Mouse (Mus musculus): Measurements from ENCODE around the gene Adora2b.

DNA sequence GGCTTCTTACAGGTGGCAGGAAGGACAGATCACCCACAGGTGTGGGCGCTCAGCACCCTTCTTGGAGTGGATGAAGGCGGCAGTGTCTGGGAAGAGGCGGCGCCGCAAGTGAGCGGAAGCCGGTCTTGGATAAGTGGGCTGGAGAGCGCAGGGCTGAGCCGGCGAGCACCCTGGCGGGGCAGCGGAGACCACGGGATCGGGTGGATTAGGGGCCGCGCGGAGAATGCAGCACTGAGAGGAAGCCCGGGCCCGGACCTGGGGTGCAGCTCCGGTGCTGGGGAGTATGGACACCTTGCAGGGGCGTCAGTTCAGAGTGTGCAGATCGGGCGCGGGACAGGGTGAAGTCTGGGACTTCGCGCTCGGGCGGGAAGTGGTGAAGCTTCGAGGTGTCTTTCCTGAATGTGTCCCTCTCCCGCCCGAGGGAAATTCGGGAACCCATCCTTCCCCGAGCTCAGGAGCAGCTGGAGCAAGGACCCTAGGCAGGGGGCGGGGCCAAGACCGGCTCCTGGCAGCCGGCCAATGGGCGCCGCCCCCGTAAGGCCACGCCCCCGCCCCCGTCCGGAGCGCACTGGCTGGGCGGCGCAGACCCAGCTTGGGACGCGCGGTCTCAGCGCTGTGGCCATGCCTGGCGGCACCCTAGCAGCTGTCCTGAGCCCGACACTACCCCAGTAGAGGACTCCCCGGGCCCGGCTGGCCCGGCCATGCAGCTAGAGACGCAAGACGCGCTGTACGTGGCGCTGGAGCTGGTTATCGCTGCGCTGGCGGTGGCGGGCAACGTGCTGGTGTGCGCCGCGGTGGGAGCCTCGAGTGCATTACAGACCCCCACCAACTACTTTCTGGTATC is at the start of gene Adora2b:
- no peak for TF ChIP-seq CTCF (IDR thresholded peaks at IDR 0.05; ENCODE audit: extremely low read depth, insufficient read depth, insufficient read length, insufficient replicate concordance)
- TF ChIP-seq POLR2A (IDR thresholded peaks at IDR 0.05; ENCODE audit: low read depth, low read length): no peak

All from spleen, adult 2 months (tissue).